Mouse (Mus musculus): Measurements from ENCODE around the gene Lrsam1. TPM values are rescaled to one million over a fixed set of nuclear protein-coding genes. Genes with fewer than 3 reads are reported as not detected.

The Lrsam1 gene
- polyA plus RNA-seq (2012; rRNA removed; ENCODE audit: low replicate concordance) = 9.7 TPM in 2 replicates

GRCm38 (mm10) chr2:32961192-32961995, at the start of gene Lrsam1, which contains the start of gene Rpl12:
Gene Lrsam1, minus strand, starts transcription at chr2:32961614.
Gene Rpl12, plus strand, starts transcription at chr2:32961559.

GRCm38 (mm10) chr2:32981725-32982271, 20.4 kb upstream of the Lrsam1 start, which contains the start of gene Slc2a8:
Gene Slc2a8, minus strand, starts transcription at chr2:32982083.

GRCm38 (mm10) chr2:32875675-32876489, 85.5 kb downstream of the Lrsam1 start, which contains the start of gene Fam129b:
Gene Fam129b, plus strand, starts transcription at chr2:32876114.

Other genes with a start within 250 kb of the Lrsam1 start
- gene Cdk9, start 248.5 kb downstream of the Lrsam1 start, polyA plus RNA-seq (2012; rRNA removed; ENCODE audit: low replicate concordance) = 60.9 and 65.3 TPM in 2 replicates
- 14.2 and 14.7 TPM in 2 replicates for gene Sh2d3c, start 240.6 kb downstream of the Lrsam1 start, polyA plus RNA-seq (2012; rRNA removed; ENCODE audit: low replicate concordance)
- gene 6330409D20Rik, start 220.6 kb downstream of the Lrsam1 start, polyA plus RNA-seq (2012; rRNA removed; ENCODE audit: low replicate concordance) = 0.21 TPM in 1 of 2 replicates, not detected in the other
- gene Tor2a, start 204.4 kb downstream of the Lrsam1 start, polyA plus RNA-seq (2012; rRNA removed; ENCODE audit: low replicate concordance) = 94.7 and 125 TPM in 2 replicates
- gene Ttc16, start 186.0 kb downstream of the Lrsam1 start, polyA plus RNA-seq (2012; rRNA removed; ENCODE audit: low replicate concordance) = 0.71 and 1.7 TPM in 2 replicates
- gene Ptrh1, start 185.8 kb downstream of the Lrsam1 start, polyA plus RNA-seq (2012; rRNA removed; ENCODE audit: low replicate concordance) = 11.1 and 31.8 TPM in 2 replicates
- gene Cfap157, start 177.2 kb downstream of the Lrsam1 start, polyA plus RNA-seq (2012; rRNA removed; ENCODE audit: low replicate concordance) = 0.09 TPM in 1 of 2 replicates, not detected in the other
- 5.1 and 5.2 TPM in 2 replicates for gene Stxbp1, start 114.4 kb downstream of the Lrsam1 start, polyA plus RNA-seq (2012; rRNA removed; ENCODE audit: low replicate concordance)
- gene Fam129b, start 85.5 kb downstream of the Lrsam1 start, polyA plus RNA-seq (2012; rRNA removed; ENCODE audit: low replicate concordance) = 20.8 and 31.5 TPM in 2 replicates
- gene Rpl12, start 55 bp downstream of the Lrsam1 start, polyA plus RNA-seq (2012; rRNA removed; ENCODE audit: low replicate concordance) = 202 and 216 TPM in 2 replicates
- 97.8 and 140 TPM in 2 replicates for gene Slc2a8, start 20.5 kb upstream of the Lrsam1 start, polyA plus RNA-seq (2012; rRNA removed; ENCODE audit: low replicate concordance)
- 0.37 and 2.1 TPM in 2 replicates for gene Garnl3, start 170.0 kb upstream of the Lrsam1 start, polyA plus RNA-seq (2012; rRNA removed; ENCODE audit: low replicate concordance)

Measured in duodenum, adult 2 months (tissue).